ENCODE assay signal across 28 mouse cellular contexts in the genomic region with DNA sequence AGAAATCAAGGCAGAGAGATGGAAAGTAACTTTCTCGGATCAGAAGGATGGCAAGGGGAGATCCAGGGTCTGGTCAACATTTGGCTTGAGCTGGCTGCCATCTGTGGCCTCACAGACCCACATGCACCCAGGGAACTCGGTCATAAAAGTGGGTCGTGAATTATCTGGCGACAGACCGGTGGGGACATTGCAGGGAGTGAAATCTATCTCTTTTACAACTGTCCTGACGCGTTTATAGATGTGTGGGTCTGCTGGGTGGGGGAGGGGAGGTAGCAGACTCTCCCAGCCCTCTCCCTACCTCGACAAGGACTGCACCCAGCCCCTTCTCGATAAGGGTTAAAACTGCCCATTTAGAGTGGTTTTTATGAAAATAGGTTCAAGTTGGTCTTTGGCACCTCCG.
"Had no signal": no experiment of that assay in that cellular context is flagged by ENCODE, and none has a peak within 500 bp of the region (broad histone marks: within the 10 kb centered on the region; RNA-seq: fewer than 3 reads in every experiment).

No protein-coding gene starts in this region.

- H3K4me2 ChIP-seq: embryonic facial prominence, embryonic 12.5 days; embryonic facial prominence, embryonic 13.5 days; embryonic facial prominence, embryonic 15.5 days; forebrain, embryonic 13.5 days; forebrain, embryonic 15.5 days had no signal

- H3K27me3 ChIP-seq: embryonic facial prominence, embryonic 12.5 days; forebrain, embryonic 15.5 days had no signal

- H3K9ac ChIP-seq: embryonic facial prominence, embryonic 12.5 days; embryonic facial prominence, embryonic 13.5 days; embryonic facial prominence, embryonic 15.5 days; forebrain, embryonic 13.5 days; forebrain, embryonic 15.5 days; forebrain, postnatal 0 days had no signal

- ATAC-seq: forebrain, embryonic 13.5 days; forebrain, embryonic 14.5 days; forebrain, embryonic 15.5 days; forebrain, embryonic 16.5 days; forebrain, postnatal 0 days had no signal

- H3K4me3 ChIP-seq: embryonic facial prominence, embryonic 10.5 days; embryonic facial prominence, embryonic 12.5 days; embryonic facial prominence, embryonic 13.5 days; embryonic facial prominence, embryonic 15.5 days; erythroblast, embryonic 14.5 days; forebrain, embryonic 10.5 days; forebrain, embryonic 13.5 days; forebrain, embryonic 15.5 days; gastrocnemius, adult 2 months had no signal

- DNase-seq: cerebellum, adult 18-20 months; cerebellum, adult 2 months; cerebellum, adult 8-10 months; cerebellum, adult 9-10 months; cerebellum, adult 9-11 months; cerebellum, postnatal 10 days; cerebellum, postnatal 14 days; cerebellum, postnatal 25 days; cerebellum, postnatal 36 days; embryo, embryonic 11 days; forebrain, postnatal 0 days; gastrocnemius, adult 2 months; gastrocnemius, postnatal 10 days; gastrocnemius, postnatal 14 days; gastrocnemius, postnatal 25 days; gastrocnemius, postnatal 36 days; heart, adult 11 months; heart, adult 18-20 months had no signal

- H3K36me3 ChIP-seq: embryonic facial prominence, embryonic 10.5 days; embryonic facial prominence, embryonic 12.5 days; embryonic facial prominence, embryonic 13.5 days; embryonic facial prominence, embryonic 15.5 days; forebrain, embryonic 10.5 days; forebrain, embryonic 15.5 days had no signal

- H3K9me3 ChIP-seq: embryonic facial prominence, embryonic 10.5 days; embryonic facial prominence, embryonic 12.5 days; embryonic facial prominence, embryonic 13.5 days; embryonic facial prominence, embryonic 15.5 days; forebrain, embryonic 10.5 days; forebrain, embryonic 13.5 days; forebrain, embryonic 15.5 days had no signal

- H3K27ac ChIP-seq: embryonic facial prominence, embryonic 10.5 days; embryonic facial prominence, embryonic 12.5 days; embryonic facial prominence, embryonic 13.5 days; embryonic facial prominence, embryonic 15.5 days; forebrain, embryonic 10.5 days; forebrain, embryonic 13.5 days; forebrain, embryonic 15.5 days; gastrocnemius, adult 2 months had no signal
